Mouse (Mus musculus) cerebellum, adult 8-10 months (tissue): ENCODE data around the gene Ghitm.

Experiments used
- DNase-seq: peaks from one replicate; pipeline ENCODE4 v3.0.0; 2022

Gene Ghitm

DNA sequence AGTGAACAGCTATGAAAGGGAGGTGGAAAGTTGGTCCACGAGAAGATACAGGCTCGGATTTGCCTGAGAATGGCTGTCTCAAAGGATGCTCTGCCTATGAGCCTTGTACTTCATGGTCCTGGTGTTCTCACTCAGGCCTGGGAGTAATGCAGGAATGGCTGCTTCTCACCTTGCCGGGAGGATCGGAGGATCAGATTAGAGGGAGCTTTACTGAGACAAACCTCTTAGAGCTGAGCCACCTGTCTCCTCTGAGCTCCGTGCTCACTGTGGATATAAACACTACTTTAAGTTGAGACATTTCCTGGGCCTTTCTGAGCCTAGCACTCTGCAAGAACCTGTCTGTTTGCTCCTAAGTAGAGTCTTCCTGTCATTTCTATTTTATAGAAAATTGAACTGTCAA, 33.5 kb downstream of the Ghitm start:
- no peak for DNase-seq

DNA sequence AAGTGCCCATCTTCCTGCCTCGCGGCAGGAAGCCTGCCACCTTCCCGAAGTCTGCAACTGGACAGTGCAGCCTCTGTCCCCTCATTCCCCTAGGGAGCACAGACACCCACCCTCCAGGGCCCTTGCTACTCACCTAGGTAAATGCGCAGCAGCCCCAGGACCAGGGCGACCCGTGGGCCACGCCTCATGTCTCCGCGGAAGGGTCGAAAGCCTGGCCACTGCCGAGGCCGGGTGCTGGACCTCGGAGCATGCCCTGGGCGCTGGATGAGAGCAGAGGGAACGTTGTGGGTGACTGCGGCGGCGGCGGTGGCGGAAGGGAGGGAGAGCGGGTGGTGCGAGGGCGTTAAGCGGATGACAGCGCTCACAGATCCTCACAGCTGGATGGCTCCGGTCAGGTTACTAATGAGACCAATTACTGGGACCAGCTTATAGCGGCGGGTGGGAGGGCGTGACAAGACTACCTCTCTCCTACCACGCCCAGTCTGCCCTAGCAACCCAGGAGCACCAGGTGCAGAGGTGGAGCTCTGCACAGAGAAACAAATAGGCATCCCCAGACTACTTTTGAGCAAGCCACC, 37.0 kb downstream of the Ghitm start, which contains the start of gene Cdhr1:
Gene Cdhr1 (minus strand): TSS at position 392 of the 575 bp plus-strand sequence.
- DNase-seq = no peak

DNA sequence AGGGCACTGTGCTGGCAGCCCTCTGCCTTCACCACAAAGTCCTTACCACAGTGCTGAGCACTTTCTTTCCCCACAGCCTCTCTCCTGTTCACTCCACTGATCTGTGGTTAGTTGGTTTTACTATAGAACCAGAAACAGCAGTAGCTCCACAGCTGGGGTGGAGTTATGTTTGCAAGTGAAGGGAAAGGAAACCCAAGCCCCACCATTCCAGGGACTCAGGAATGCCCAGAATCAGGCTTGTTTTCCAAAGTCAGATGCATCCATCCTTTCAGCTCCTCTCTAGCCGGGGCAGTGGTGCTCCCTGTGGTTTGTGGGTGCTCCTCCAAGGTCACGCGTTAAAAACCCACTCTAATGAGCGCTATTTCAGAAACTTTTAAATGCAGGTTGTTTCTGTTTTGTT, 39.5 kb downstream of the Ghitm start:
- no peak for DNase-seq

DNA sequence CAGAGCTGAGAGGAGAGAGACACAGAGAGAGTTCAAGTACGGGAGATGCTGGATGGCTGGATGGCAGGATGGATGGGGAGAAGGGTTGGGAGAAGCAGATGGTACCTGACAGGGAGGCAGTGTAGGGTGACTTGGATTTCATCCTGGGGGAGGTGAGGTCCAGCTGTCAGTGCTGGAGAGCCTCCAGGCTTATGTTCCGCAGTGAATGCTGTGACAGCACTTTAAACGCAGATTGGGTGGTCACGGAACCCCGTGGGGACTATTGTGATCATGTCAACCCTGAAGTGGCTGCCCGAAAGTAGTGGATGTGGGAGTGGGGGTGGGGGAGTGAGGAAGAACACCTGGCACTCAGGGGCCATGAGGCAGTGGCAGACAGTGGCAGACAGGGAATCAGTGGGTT, 40.6 kb downstream of the Ghitm start:
- DNase-seq = no peak

DNA sequence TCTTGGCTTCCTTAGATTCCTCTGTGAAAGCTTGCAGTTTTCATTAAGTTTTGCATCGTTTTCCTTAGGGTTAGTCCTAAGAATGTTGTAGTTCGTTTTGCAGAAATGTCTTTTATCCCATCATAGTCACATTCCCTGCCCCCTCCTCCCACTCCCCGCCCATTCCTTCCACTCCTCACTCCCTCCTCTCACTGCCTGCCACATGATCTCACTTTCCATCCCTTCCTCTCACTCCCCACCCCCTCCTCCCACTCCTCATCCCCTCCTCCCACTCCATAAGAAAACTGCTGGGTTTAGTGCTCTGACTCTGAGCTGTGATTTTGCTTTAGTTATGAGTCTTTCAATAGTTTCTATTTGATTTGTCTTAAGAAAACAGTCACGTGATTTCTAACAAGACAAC, 51.3 kb downstream of the Ghitm start:
- no peak for DNase-seq

DNA sequence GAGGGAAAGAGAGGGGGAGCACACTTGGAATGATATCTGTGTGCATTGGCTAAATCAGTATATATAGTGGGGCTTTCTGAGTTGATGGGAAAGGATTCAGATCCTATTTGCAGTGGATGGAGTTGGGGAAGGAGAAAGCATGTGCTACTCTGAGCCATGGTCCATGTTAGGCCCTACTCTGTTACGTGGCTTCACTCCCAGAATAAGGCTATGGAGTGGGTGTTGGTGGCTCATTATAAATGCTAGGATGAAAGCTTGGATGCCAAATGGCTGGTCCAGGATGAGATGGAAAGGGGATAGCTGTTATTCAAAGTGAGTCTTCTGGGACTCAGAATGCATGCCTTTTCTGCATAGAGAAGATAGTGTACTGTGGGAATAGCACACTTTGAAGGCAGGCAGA, 54.3 kb downstream of the Ghitm start:
- no peak for DNase-seq
